Mouse (Mus musculus) hindbrain, embryonic 13.5 days (tissue): ENCODE data around the gene Klhl26. TPM values are rescaled to one million over a fixed set of nuclear protein-coding genes. Genes with fewer than 3 reads are reported as not detected.

ENCODE experiments used
- ATAC-seq: fragments of 200-750 bp; cut with Nextera tagmentation; 2 replicates; pipeline ENCODE4 v1.8.0; 2017; ENCODE audit warnings: moderate TSS enrichment; ENCODE audit not compliant: low FRiP score
- H3K27ac ChIP-seq: fragments of 300-500 bp; sonication (generic); 2 replicates; pipeline ENCODE4 v1.5.1; 2015; ENCODE audit warnings: inconsistent platforms, mild to moderate bottlenecking, moderate library complexity
- H3K27me3 ChIP-seq: fragments of 300-500 bp; sonication (generic); 2 replicates; pipeline ENCODE4 v1.6.1; 2015; ENCODE audit warnings: mild to moderate bottlenecking, inconsistent platforms
- H3K36me3 ChIP-seq: fragments of 300-500 bp; sonication (generic); 2 replicates; pipeline ENCODE4 v1.6.1; 2015; ENCODE audit warnings: mild to moderate bottlenecking, inconsistent platforms
- H3K4me1 ChIP-seq: fragments of 300-500 bp; sonication (generic); replicated peaks from 2 replicates; pipeline ENCODE4 v1.6.1; 2015; ENCODE audit warnings: inconsistent platforms
- H3K4me2 ChIP-seq: fragments of 300-500 bp; sonication (generic); 2 replicates; pipeline ENCODE4 v1.6.1; 2015; ENCODE audit warnings: inconsistent platforms, mild to moderate bottlenecking, moderate library complexity
- H3K4me3 ChIP-seq: fragments of 300-500 bp; sonication (generic); 2 replicates; pipeline ENCODE4 v1.5.1; 2015; ENCODE audit warnings: mild to moderate bottlenecking, inconsistent platforms
- H3K9ac ChIP-seq: fragments of 300-500 bp; sonication (generic); 2 replicates; pipeline ENCODE4 v1.6.1; 2015; ENCODE audit warnings: mild to moderate bottlenecking, inconsistent platforms
- H3K9me3 ChIP-seq: fragments of 300-500 bp; sonication (generic); 2 replicates; pipeline ENCODE4 v1.6.1; 2016; ENCODE audit warnings: inconsistent platforms
- WGBS: fragments of 180-500 bp; shearing (Covaris S2); methylation state at CpG from one replicate; pipeline ENCODE4 v1.1.7; 2015; 5-methylcytosine and 5-hydroxymethylcytosine counted together
- polyA plus RNA-seq: library from polyadenylated mRNA; unstranded; fragments of >200 nt; fragmentation: Nextera tagmentation; extraction: Ambion mirVana; gene quantifications from 2 replicates; pipeline ENCODE4 v1.2.1, GENCODE M21; 2015

The Klhl26 gene
- polyA plus RNA-seq, 1 experiment from 2014 or later, result 24.3 TPM

DNA sequence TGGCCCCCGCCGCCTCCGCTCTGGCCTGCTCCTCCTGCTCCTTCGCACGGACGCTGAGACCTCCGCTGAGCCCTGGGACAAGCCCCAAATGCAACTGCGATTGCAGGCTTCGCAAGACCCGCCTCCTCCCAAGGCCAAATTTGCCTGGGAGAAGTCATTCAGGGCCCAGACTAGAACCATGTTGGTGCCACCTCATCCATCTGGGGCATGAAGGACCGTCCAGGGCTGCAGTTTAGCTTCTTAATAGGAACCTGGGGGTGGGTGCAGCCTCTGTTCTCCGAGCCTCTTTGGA lies 18.9 kb upstream of the Klhl26 start:
- Histone ChIP-seq H3K9me3 (no peaks in the 10 kb centered on the region), H3K27me3 (peaks cover 100% of the 10 kb centered on the region), H3K27ac (no peak overlapping the region), H3K4me1 (peaks cover 38% of the 10 kb centered on the region), H3K36me3 (no peaks in the 10 kb centered on the region), H3K9ac (0 out of 2 replicates have a peak overlapping the region, but pooled peaks have one; percentile 43), H3K4me3 (peak overlapping the region; percentile 12; the same call in 1 of the 2 replicates), H3K4me2 (peak overlapping the region; percentile 17; the same call in 1 of the 2 replicates)
- no peak for ATAC-seq
- WGBS, result 5% methylated on average over 12 of the region's 12 CpGs

DNA sequence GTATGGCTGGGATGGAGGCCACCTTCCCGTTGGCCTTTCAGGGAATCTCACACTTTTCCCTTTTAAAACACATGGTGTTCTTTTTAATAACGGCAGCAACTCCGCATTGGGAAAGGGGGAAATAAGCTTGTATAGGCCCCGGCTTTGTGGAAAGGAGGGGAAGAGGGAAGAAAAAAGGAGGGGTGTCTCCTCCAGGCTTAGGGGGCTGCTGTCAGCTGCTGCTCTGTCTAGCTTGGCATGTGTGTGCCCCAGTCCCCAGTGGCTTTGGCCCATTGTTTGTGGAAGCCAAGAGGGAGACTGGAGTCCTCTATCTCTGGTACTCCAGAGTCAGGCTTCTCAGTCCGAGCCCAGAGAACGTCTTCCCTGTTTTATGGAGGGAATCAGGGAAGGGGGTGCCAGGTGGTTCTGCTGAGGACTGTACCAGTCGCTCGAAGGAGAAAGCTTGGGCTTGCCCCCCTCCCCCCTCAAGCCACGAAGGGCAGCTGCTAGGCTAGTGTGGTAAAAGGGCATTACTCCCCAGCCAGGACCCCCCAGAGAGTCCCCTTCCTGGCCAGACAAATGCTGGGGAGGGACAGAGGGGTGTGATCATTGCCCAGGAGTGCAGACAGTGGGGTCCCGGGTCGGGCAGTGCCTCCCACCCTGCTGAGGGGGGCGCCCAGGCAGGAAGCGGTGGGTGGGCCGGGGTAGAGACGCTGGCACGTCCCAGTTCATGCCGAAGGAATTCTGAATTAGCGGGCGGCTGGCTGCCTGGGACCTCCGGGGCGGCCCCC lies 18.4 kb upstream of the Klhl26 start:
- Histone ChIP-seq H3K27ac (no peak overlapping the region), H3K27me3 (peaks cover 100% of the 10 kb centered on the region), H3K9ac (0 out of 2 replicates have a peak overlapping the region, but pooled peaks have one; percentile 43), H3K36me3 (no peaks in the 10 kb centered on the region), H3K4me3 (peak overlapping the region; percentile 12), H3K4me2 (peak overlapping the region; percentile 17; the same call in 1 of the 2 replicates), H3K4me1 (peaks cover 38% of the 10 kb centered on the region), H3K9me3 (no peaks in the 10 kb centered on the region)
- ATAC-seq, result peak; percentile 29; the same call in 1 of the 2 replicates
- 3% methylated on average over 21 of the region's 21 CpGs for WGBS

DNA sequence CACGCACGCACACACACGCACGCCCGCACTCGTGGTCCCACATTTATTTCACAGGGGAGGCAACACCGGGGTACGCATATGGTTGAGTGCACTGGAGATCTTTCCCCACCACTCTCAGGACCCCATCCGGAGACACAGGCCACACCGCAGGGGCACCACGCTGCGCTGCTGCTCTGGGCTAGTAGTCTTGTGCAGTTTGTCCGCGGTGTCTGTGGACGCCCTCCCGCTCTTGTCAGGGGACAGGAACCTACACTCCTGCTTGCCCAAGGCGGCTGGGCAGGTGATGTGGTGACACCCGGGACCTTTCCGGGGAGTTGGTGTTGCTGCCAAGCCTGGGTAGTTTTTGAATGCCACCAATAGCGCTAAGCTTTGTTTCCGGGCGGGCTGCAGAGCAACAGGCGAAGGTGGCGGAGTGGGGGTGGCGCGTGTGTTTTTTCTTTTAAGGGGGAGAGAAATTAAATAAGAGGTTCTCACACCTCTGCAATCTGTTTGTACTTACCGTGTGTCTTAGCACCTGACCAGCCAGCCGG lies 17.7 kb upstream of the Klhl26 start:
- Histone ChIP-seq H3K9ac (no peak overlapping the region), H3K4me1 (peaks cover 41% of the 10 kb centered on the region), H3K27ac (no peak overlapping the region), H3K27me3 (peaks cover 100% of the 10 kb centered on the region), H3K36me3 (no peaks in the 10 kb centered on the region), H3K9me3 (no peaks in the 10 kb centered on the region), H3K4me3 (peak overlapping the region; percentile 38), H3K4me2 (peak overlapping the region; percentile 58)
- 2% methylated on average over 28 of the region's 28 CpGs for WGBS
- ATAC-seq, result no peak

DNA sequence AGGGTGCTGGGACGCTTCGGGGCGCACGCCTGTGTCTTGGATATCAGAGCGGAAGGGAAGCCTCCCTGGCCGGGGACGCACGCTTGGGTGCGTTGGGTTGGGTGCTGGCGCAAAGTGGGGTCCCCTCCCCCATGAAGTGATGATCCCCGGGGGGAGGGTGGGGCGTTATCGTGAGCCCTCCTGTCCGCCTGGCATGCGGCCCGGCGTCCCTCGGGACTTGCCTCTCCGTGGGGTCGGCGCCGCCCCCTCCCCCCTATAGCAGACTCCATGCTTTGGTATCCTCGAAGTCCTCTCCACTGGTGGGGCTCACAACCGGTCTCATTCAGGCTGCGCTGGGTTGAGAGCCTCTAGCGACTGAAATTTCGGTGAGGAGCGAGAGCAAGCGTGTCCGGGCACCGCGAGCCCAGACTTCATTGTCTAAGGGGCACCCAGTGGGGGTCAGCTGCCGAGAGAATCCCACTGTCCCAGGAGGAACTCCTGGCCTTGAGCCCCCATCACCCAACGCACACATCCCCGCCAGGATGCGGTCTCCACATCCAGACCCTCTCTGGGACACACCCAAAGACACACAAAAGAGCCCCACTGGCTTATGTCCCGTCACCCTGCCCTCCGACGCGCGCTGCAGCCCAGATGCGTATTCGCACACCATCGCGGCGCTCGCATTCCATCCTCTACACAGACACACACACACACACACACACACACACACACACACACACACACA lies 17.1 kb upstream of the Klhl26 start:
- Histone ChIP-seq H3K9ac (no peak overlapping the region; the same call in 1 of the 2 replicates), H3K4me1 (peaks cover 47% of the 10 kb centered on the region)
- WGBS, result 2% methylated on average over 47 of the region's 47 CpGs

DNA sequence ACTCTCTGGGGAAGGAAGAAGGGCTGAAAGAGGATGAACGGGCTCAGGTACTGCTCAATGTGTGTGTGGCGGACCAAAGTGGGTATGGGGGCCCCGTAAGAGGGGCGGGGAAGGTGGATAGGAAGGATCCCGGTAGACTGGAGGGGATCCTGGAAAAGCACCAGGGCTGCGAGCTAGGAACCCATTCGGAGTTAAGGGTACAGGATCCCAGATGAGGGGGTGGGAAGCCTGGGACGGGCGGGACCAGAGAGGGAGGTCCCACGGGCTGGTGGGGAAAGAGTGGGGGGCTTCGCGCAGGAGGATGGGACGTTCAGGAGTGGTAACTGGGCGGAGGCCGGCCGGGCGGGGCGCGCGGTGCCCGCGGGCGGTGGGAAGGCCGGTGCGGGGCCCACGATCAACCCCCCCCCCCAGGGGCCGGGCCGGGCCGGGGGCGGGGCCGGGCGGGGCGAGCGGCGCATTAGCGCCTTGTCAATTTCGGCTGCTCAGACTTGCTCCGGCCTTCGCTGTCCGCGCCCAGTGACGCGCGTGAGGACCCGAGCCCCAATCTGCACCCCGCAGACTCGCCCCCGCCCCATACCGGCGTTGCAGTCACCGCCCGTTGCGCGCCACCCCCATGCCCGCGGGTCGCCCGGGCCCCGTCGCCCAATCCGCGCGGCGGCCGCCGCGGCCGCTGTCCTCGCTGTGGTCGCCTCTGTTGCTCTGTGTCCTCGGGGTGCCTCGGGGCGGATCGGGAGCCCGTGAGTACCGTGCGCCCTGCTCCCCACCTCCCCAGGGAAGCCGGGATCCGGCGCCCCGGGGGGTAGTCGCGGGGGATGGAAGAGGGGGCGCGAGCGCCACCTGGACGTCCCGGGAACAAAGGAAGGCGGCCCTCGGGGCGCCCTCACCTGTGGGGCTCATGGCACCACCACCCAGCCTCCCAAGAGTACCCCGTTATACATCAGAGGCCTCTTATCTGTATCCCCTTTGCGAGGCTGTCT lies 16.2 kb upstream of the Klhl26 start, which contains the start of gene Crlf1:
TSS of gene Crlf1 (plus strand) at position 495 of the 977 bp plus-strand sequence.
- Histone ChIP-seq H3K4me3 (peak within 1 kb of the TSS; percentile 38), H3K36me3 (no peaks in the 10 kb centered on the region), H3K4me2 (peak within 1 kb of the TSS; percentile 58), H3K9ac (peak within 1 kb of the TSS; percentile 58; the same call in 1 of the 2 replicates), H3K27me3 (peaks cover 100% of the 10 kb centered on the region), H3K9me3 (no peaks in the 10 kb centered on the region), H3K4me1 (peaks cover 56% of the 10 kb centered on the region), H3K27ac (no peak within 1 kb of the TSS)
- WGBS, result 2% methylated on average over 65 of the region's 93 CpGs
- no peak for ATAC-seq

More for the DNA sequence above, 17.1 kb upstream of the Klhl26 start:
- no peaks in the 10 kb centered on the region for H3K9me3 ChIP-seq
- no peak overlapping the region for H3K27ac ChIP-seq
- H3K36me3 ChIP-seq, result no peaks in the 10 kb centered on the region
- H3K4me3 ChIP-seq, result peak overlapping the region; percentile 38
- H3K27me3 ChIP-seq, result peaks cover 100% of the 10 kb centered on the region
- no peak for ATAC-seq
- H3K4me2 ChIP-seq, result peak overlapping the region; percentile 58

DNA sequence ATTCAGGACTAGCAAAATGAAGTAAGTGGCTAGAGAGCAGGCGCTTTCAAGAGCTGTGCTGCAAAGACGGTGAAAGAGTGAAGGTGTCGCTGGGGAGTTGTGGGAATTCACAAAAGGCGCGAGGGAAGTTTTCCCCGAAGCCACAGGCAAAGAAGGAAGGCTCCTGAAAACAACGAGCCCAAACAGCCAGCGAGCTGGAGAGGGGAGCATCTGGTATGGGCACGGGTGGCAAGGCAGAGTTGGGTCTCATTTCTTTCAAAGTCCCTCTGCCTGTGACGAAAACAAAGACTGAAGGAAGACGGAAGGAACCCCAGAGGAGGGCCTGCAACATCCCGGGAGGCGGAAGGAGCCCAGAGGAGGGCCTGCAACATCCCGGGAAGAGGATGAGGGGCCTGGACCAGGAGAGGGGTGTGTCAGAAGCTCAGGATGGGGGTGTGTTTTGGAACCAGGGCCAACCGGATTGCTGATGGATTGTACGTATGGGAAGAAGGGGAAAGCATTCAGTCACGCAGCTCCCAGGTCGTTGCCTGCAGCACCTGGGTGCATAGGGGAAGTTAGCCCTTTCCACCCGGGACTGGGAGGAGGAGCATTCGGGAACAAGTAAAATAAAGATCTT lies 14.2 kb upstream of the Klhl26 start:
- no peak overlapping the region for H3K4me3 ChIP-seq
- no peaks in the 10 kb centered on the region for H3K36me3 ChIP-seq
- peaks cover 96% of the 10 kb centered on the region for H3K27me3 ChIP-seq
- WGBS, result 2% methylated on average over 20 of the region's 20 CpGs
- ATAC-seq, result no peak
- H3K27ac ChIP-seq, result no peak overlapping the region
- H3K9me3 ChIP-seq, result no peaks in the 10 kb centered on the region
- no peak overlapping the region for H3K4me2 ChIP-seq
- no peak overlapping the region for H3K9ac ChIP-seq
- peaks cover 72% of the 10 kb centered on the region for H3K4me1 ChIP-seq

DNA sequence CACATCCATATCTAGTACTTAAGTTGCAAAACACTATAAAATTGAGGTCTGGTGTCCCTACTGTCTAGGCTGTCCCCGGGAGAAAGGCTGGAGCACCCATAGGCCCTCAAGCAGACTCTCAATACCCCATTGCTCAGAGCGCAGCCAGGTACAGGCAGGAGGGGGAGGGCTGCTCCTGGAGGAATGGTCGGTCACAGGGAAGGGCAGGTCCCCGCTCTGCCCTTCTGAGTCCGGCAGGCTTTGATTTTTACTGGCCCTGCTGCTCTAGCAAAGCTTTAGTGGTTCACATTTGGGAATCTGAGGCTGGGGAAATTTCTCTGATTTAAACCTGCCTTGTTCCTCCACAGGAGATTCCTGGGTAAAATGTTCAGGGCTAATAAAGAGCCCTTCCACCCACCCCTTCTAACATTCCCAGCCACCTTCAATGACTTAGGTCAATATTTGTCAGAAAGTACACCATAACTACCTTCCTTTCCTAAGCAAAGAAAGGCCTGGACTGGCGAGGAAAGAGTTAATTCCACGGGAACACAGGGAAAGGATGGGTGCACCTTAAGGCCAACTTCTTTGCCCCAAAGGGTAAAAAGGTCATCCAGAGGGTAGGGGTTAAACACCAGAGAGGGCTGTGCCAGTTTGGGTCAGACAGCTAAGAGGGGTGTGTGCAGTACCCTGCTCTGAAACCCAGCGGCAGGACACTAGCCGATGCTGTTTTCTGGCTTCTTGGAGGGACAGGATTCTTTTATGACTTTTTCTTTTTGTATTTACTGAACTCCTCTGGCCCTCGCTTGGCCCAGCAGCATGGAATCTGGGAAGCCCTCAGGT lies 13.5 kb upstream of the Klhl26 start:
- no peak for ATAC-seq
- no peak overlapping the region for H3K27ac ChIP-seq
- no peaks in the 10 kb centered on the region for H3K9me3 ChIP-seq
- H3K9ac ChIP-seq, result no peak overlapping the region
- H3K36me3 ChIP-seq, result no peaks in the 10 kb centered on the region
- H3K27me3 ChIP-seq, result peaks cover 96% of the 10 kb centered on the region
- WGBS, result 8% methylated on average over 10 of the region's 10 CpGs
- H3K4me1 ChIP-seq, result peaks cover 68% of the 10 kb centered on the region
- 0 out of 2 replicates have a peak overlapping the region, but pooled peaks have one; percentile 19 for H3K4me3 ChIP-seq
- no peak overlapping the region for H3K4me2 ChIP-seq

DNA sequence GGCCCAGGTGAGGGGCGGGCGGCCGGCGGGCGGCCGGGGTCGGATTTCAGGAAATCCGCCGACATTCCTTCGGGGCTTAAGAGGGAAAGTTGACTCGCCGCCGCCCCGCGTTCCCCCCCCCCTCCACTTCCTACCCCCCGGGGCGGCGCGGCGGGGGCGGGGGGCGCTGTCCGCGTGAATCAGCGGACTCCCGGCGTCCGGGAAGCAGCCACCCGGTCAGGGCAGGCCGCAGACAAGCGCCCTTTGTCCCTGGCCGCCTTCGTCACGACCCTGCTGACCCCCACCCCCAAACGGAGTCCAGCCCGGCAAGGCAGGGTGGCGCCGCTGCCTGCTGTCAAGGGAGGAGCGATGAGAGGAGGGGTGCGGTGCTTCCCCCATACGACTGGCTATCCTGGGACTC lies 12.8 kb upstream of the Klhl26 start:
- ATAC-seq, result no peak
- no peaks in the 10 kb centered on the region; the same call in 1 of the 2 replicates for H3K36me3 ChIP-seq
- H3K9me3 ChIP-seq, result no peaks in the 10 kb centered on the region
- WGBS, result 0% methylated on average over 27 of the region's 41 CpGs
- peaks cover 96% of the 10 kb centered on the region for H3K27me3 ChIP-seq
- peak overlapping the region; percentile 19; the same call in 1 of the 2 replicates for H3K4me3 ChIP-seq
- H3K4me1 ChIP-seq, result peaks cover 61% of the 10 kb centered on the region
- peak overlapping the region; percentile 33 for H3K4me2 ChIP-seq
- H3K9ac ChIP-seq, result no peak overlapping the region
- H3K27ac ChIP-seq, result no peak overlapping the region

DNA sequence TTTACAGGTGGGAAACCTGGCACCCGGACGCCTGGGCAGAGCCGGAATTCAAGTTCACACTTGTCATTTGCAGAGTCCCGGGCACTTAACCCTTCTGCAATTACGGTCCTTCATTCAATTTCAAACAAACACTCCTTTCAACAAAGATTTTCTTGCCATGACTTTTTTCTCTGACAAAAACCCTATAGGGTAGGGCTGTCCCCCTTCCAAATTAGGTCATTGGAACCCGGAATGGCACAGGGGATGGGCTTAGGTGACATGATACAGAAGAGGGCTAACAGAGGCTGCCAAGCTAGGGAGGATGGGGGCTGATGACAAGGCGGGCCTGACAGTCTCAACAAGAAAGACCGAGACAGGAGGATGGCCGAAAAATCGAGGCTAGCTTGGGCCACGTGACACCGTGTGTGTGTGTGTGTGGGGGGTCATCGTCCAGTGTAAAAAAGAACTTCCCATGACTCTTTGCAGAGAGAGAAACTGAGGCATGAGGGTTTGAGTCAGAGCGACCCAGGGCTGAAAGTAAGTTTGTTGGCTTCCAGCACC lies 12.2 kb upstream of the Klhl26 start:
- Histone ChIP-seq H3K9ac (no peak overlapping the region), H3K4me3 (peak overlapping the region; percentile 32), H3K27me3 (peaks cover 96% of the 10 kb centered on the region), H3K27ac (no peak overlapping the region), H3K36me3 (peaks cover 3% of the 10 kb centered on the region), H3K4me2 (peak overlapping the region; percentile 33), H3K4me1 (peaks cover 56% of the 10 kb centered on the region), H3K9me3 (no peaks in the 10 kb centered on the region)
- WGBS, result 6% methylated on average over 14 of the region's 14 CpGs
- no peak for ATAC-seq

DNA sequence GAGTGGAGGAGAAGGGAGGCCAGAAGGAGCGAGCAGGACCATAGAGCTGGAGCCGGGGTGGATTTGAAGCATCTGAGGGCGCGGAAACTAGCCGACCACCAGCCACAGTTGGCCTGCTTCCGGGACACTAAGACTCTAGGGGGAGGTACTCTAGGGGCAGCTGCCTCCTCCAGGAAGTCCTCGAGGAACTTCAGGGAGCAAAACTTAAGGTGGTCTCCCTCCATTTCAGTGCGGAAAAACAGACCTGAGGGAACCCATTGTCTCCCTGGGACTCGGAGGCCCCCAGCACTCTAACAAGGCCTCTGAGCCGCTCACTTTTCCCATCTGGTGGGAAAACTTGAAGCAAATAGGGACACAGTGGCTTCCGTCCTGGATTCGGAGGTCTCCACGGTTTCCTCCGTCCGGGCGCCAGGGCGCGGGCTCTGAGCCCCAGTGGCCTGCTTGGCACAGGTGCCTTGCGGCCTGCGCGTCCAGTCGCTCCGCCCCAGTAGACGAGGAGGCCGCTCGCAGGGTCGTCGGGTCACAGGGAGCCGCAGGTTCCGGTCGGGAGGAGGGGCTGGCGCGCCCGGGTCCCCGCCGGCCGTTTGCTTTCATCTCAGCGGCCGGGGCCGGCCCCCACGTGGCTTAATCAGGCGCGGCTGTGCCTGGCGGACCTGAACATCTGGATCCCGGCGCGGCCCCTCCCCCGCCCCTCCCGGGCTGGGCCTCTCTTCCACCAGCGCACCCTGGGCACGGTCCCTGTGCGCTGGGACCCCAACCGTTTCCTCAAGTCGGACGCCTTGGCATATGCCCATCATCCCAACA lies 11.4 kb upstream of the Klhl26 start:
- Histone ChIP-seq H3K4me2 (peak overlapping the region; percentile 74), H3K9me3 (no peaks in the 10 kb centered on the region), H3K27ac (no peak overlapping the region), H3K4me1 (peaks cover 47% of the 10 kb centered on the region), H3K36me3 (peaks cover 10% of the 10 kb centered on the region), H3K27me3 (peaks cover 96% of the 10 kb centered on the region), H3K4me3 (peak overlapping the region; percentile 32), H3K9ac (peak overlapping the region; percentile 55)
- 3% methylated on average over 52 of the region's 55 CpGs for WGBS
- no peak for ATAC-seq
